Comparison of ENCODE assay signal across 8 mouse cellular contexts in genomic region chr7:24547534-24548036, GRCm38 (mm10). TPM values are rescaled to one million over a fixed set of nuclear protein-coding genes. Genes with fewer than 3 reads are reported as not detected.
A peak's percentile ranks its signal among the peaks of the same experiment; 100 is the strongest.
DNase-seq lines count a peak whose midpoint lies in the region; ATAC-seq and TF ChIP-seq lines count a peak whose summit lies in the region.

No protein-coding gene starts in this region.

- no peaks in the 10 kb centered on the region for H3K9me3 ChIP-seq in liver, embryonic 12.5 days (replicated peaks)

- no peak for TF ChIP-seq CTCF in testis, adult 2 months (IDR thresholded peaks at IDR 0.05; ENCODE audit: control insufficient read depth, insufficient read depth, insufficient replicate concordance, low read depth, low read length)

- peaks cover 18% of the 10 kb centered on the region for H3K4me1 ChIP-seq in testis, adult 2 months (ENCODE audit: control insufficient read depth, insufficient read depth, low read length)
- peaks cover 28% of the 10 kb centered on the region for H3K4me1 ChIP-seq in liver, embryonic 12.5 days

- H3K4me3 ChIP-seq in testis, adult 2 months (ENCODE audit: control insufficient read depth, low read depth, low read length): peak overlapping the region; percentile 95
- H3K4me3 ChIP-seq in liver, embryonic 12.5 days: peak overlapping the region; percentile 80

- peak overlapping the region; percentile 42 for H3K27ac ChIP-seq in testis, adult 2 months (ENCODE audit: control insufficient read depth, insufficient read depth, low read depth, low read length)
- H3K27ac ChIP-seq in liver, embryonic 12.5 days: peak overlapping the region; percentile 71

- peak overlapping the region; percentile 85 for H3K4me2 ChIP-seq in liver, embryonic 12.5 days

- peak; percentile 69 for DNase-seq in cerebellum, adult 9-11 months
- no peak for DNase-seq in cerebellum, adult 8-10 months
- DNase-seq in testis, postnatal 10 days (ENCODE audit: low spot score): no peak
- DNase-seq in urinary bladder, postnatal 4 days (ENCODE audit: low spot score in 2 of 2): no peak
- no peak for DNase-seq in frontal cortex, postnatal 14 days (ENCODE audit: low spot score in 2 of 2)
- no peak for DNase-seq in left cerebral cortex, adult 9 months (ENCODE audit: low spot score in 2 of 2)

- peak overlapping the region; percentile 89 for H3K9ac ChIP-seq in liver, embryonic 12.5 days

- H3K36me3 ChIP-seq in testis, adult 2 months (ENCODE audit: control insufficient read depth, insufficient read depth, low read length): no peaks in the 10 kb centered on the region
- H3K36me3 ChIP-seq in liver, embryonic 12.5 days: peaks cover 43% of the 10 kb centered on the region

- no peak for TF ChIP-seq POLR2A in testis, adult 2 months (IDR thresholded peaks at IDR 0.05; ENCODE audit: control insufficient read depth, low read depth, low read length)

- ATAC-seq in liver, embryonic 12.5 days: no peak

- WGBS in liver, embryonic 12.5 days (ENCODE audit: insufficient replicate concordance): 22% methylated on average over 13 of the region's 13 CpGs

- no peaks in the 10 kb centered on the region for H3K27me3 ChIP-seq in testis, adult 2 months (ENCODE audit: control insufficient read depth, insufficient read depth, low read length)
- H3K27me3 ChIP-seq in liver, embryonic 12.5 days (replicated peaks): no peaks in the 10 kb centered on the region

RNA-seq across cellular contexts. Expression of gene Xrcc1, which starts 1.5 kb away (rescaled TPM):
- polyA plus RNA-seq in testis, adult 2 months (2012; rRNA removed): 69.4 and 79.8 TPM in 2 replicates
- 61.5 and 63.0 TPM in 2 replicates for polyA plus RNA-seq in liver, embryonic 12.5 days (2016; fragmentation: Nextera tagmentation; extraction: Ambion mirVana)

RNA-seq across cellular contexts. Expression of gene Pinlyp, which starts 1.7 kb away (rescaled TPM):
- 18.3 and 20.2 TPM in 2 replicates for polyA plus RNA-seq in testis, adult 2 months (2012; rRNA removed)
- polyA plus RNA-seq in liver, embryonic 12.5 days (2016; fragmentation: Nextera tagmentation; extraction: Ambion mirVana): not detected in 2 replicates

RNA-seq across cellular contexts. Expression of gene Irgq, which starts 17.1 kb away (rescaled TPM):
- polyA plus RNA-seq in testis, adult 2 months (2012; rRNA removed): 2.2 and 2.4 TPM in 2 replicates
- polyA plus RNA-seq in liver, embryonic 12.5 days (2016; fragmentation: Nextera tagmentation; extraction: Ambion mirVana): 2.8 and 3.1 TPM in 2 replicates

RNA-seq across cellular contexts. Expression of gene AC161166.1, which starts 35.3 kb away (rescaled TPM):
- polyA plus RNA-seq in testis, adult 2 months (2012; rRNA removed): 144 and 154 TPM in 2 replicates
- 0.20 and 0.24 TPM in 2 replicates for polyA plus RNA-seq in liver, embryonic 12.5 days (2016; fragmentation: Nextera tagmentation; extraction: Ambion mirVana)

RNA-seq across cellular contexts. Expression of gene Ethe1, which starts 39.8 kb away (rescaled TPM):
- 1.3 and 1.5 TPM in 2 replicates for polyA plus RNA-seq in testis, adult 2 months (2012; rRNA removed)
- 15.1 and 17.0 TPM in 2 replicates for polyA plus RNA-seq in liver, embryonic 12.5 days (2016; fragmentation: Nextera tagmentation; extraction: Ambion mirVana)

Comparison
In these comparisons a context has a peak if more than half of its experiments do, and no peak if none do; other contexts are left out.
1. RNA of gene Pinlyp, which starts 1.7 kb away (polyA plus RNA-seq): 18.3 to 20.2 TPM in testis, adult 2 months; not detected in liver, embryonic 12.5 days; every median in the first group is over 10 times any median in the second.